Mouse (Mus musculus): Measurements from ENCODE around the gene Rictor.

Rictor gene

GRCm38 (mm10) chr15:6707936-6708525, at the start of gene Rictor:
Gene Rictor, plus strand, starts transcription at chr15:6708379.
- DNase-seq = peak; percentile 67

- DNase-seq = no peak
Observed at GRCm38 (mm10) chr15:6661951-6662350, 46.2 kb upstream of the Rictor start.

- DNase-seq = no peak
Observed at GRCm38 (mm10) chr15:6663991-6664390, 44.2 kb upstream of the Rictor start.

GRCm38 (mm10) chr15:6666072-6666471, 42.1 kb upstream of the Rictor start:
- DNase-seq = no peak

GRCm38 (mm10) chr15:6668793-6669437, 39.3 kb upstream of the Rictor start:
- DNase-seq = no peak

- DNase-seq = no peak
Observed at GRCm38 (mm10) chr15:6678479-6678878, 29.7 kb upstream of the Rictor start.

GRCm38 (mm10) chr15:6702164-6702563, 6.0 kb upstream of the Rictor start:
- DNase-seq = no peak

GRCm38 (mm10) chr15:6705351-6705901, 2.8 kb upstream of the Rictor start:
- DNase-seq = no peak

- DNase-seq = peak; percentile 64
Observed at GRCm38 (mm10) chr15:6707551-6707935, 636 bp upstream of the Rictor start.

GRCm38 (mm10) chr15:6708526-6709441, 605 bp downstream of the Rictor start:
- peak; percentile 59 for DNase-seq

- DNase-seq = no peak
Observed at GRCm38 (mm10) chr15:6709618-6710017, 1.4 kb downstream of the Rictor start.

- no peak for DNase-seq
Observed at GRCm38 (mm10) chr15:6710341-6710740, 2.2 kb downstream of the Rictor start.

GRCm38 (mm10) chr15:6711226-6711625, 3.0 kb downstream of the Rictor start:
- DNase-seq = no peak

- no peak for DNase-seq
Observed at GRCm38 (mm10) chr15:6714819-6715218, 6.6 kb downstream of the Rictor start.

- DNase-seq = no peak
Observed at GRCm38 (mm10) chr15:6715237-6715636, 7.1 kb downstream of the Rictor start.

GRCm38 (mm10) chr15:6721385-6721784, 13.2 kb downstream of the Rictor start:
- no peak for DNase-seq

- no peak for DNase-seq
Observed at GRCm38 (mm10) chr15:6721802-6722201, 13.6 kb downstream of the Rictor start.

- DNase-seq = no peak
Observed at GRCm38 (mm10) chr15:6722405-6723176, 14.4 kb downstream of the Rictor start.

- DNase-seq = no peak
Observed at GRCm38 (mm10) chr15:6723338-6723737, 15.2 kb downstream of the Rictor start.

- no peak for DNase-seq
Observed at GRCm38 (mm10) chr15:6724442-6724841, 16.3 kb downstream of the Rictor start.

GRCm38 (mm10) chr15:6726130-6726808, 18.1 kb downstream of the Rictor start:
- no peak for DNase-seq

GRCm38 (mm10) chr15:6733076-6733475, 24.9 kb downstream of the Rictor start:
- no peak for DNase-seq
